Mouse (Mus musculus) layer of hippocampus, adult 2 months (tissue): Measurements from ENCODE around the gene Tbc1d30. TPM values are rescaled to one million over a fixed set of nuclear protein-coding genes. Genes with fewer than 3 reads are reported as not detected.

ENCODE experiments used
- DNase-seq, 2 experiments: peaks; one replicate each; pipeline ENCODE4 v3.0.0; 2022; ENCODE audit warnings: low spot score in 2 of 2
- H3K27ac ChIP-seq: fragments of 200-600 bp; 2 replicates; pipeline ENCODE4 v1.8.1; 2022
- H3K4me3 ChIP-seq: fragments of 200-600 bp; 2 replicates; pipeline ENCODE4 v1.8.1; 2022; ENCODE audit warnings: mild to moderate bottlenecking
- CTCF ChIP-seq: fragments of 200-600 bp; conservative IDR thresholded peaks from 2 replicates; pipeline ENCODE4 v1.8.1; 2022; ENCODE audit warnings: antibody characterized with exemption, mild to moderate bottlenecking, moderate library complexity
- total RNA-seq, 2 experiments: library from RNA; stranded (reverse); gene quantifications; 2 replicates each; pipeline ENCODE4 v1.2.3; 2021

Gene Tbc1d30
- total RNA-seq, 2 experiments from 2014 or later, result 37.0 to 37.2 TPM

DNA sequence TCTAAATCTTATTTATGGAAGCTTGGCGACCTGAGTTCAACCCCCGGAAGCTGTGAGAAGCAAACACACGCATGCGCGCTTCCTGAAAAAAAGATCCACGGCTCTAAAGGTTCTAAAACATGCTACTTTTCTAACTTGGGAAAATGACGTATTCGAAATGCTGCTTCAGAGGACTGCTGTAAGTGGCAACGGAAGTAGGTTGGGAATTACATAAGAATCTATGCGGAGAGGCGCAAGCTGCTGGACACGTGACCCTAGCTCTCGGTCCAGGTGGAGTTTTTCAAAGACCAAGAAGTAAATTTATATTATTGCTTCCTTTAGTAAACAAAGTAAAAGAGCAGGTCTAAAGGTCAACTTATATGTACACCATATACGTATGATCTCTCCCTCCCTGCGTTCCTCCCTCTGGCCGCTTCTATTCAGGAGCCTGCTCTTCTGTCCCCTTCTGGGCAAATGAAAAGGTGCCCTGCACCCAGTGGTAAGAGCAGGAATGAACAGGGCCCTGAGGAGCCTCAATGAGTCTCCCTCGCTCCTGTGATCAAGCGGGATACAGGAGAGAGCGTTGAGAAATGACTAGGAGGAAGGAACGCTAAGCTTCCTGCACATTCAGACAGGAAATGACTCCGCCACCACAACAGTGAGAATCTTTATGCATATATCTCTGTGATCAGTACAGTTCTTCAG, 87.4 kb downstream of the Tbc1d30 start:
- H3K27ac ChIP-seq, result no peak overlapping the region
- DNase-seq, result no peak
- TF ChIP-seq CTCF, result 0 out of 2 replicates have a peak, but pooled peaks have one; percentile 3
- H3K4me3 ChIP-seq, result no peak overlapping the region

DNA sequence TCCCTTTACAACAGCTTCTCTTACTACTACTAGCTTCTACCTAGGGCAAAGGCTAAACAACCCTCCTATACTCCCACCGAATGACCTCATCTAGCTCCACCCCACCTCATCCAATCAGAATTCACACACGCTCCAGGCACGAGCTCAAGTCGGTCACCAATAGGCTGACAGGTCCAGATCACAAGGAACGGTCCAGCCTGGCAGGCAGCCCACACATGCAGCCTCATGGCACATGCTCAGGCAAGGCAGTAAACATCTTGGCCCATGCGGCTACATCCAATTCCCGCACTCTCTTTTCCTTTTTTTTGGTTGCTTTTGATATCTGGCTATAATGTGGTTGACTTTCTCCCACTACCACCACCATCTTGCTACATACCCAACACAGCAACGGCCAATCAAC, 88.9 kb downstream of the Tbc1d30 start:
- DNase-seq, result no peak
- Histone ChIP-seq H3K27ac (no peak overlapping the region), H3K4me3 (no peak overlapping the region)
- TF ChIP-seq CTCF, result no peak

DNA sequence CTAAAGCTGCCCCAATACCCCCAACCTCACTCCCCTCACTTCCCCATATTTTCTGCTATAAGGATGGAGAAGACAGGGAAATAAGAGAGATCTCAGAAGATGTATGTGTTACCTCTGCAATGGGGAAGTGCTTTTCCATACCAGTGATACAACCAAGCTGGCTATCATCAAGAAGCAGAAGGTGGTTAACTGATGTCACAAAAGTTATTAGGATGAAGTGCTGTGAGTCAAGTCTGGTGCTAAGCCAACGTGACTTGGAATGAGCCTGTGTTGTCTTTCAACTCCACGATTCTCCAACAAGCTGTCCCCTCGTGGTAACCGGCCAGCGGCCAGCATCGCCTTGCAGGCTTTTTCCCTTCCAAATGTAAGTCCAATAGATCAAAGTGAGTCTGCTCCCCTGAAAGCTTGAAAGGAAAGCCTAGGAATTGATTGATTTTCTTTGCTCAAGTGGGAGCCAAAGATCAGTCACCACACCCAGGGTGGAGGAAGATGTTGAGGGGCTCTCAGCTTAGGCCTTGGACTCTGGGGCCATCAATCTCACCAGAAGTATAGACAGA, 90.0 kb downstream of the Tbc1d30 start:
- TF ChIP-seq CTCF, result no peak
- H3K27ac ChIP-seq, result no peak overlapping the region
- no peak overlapping the region for H3K4me3 ChIP-seq
- no peak for DNase-seq

DNA sequence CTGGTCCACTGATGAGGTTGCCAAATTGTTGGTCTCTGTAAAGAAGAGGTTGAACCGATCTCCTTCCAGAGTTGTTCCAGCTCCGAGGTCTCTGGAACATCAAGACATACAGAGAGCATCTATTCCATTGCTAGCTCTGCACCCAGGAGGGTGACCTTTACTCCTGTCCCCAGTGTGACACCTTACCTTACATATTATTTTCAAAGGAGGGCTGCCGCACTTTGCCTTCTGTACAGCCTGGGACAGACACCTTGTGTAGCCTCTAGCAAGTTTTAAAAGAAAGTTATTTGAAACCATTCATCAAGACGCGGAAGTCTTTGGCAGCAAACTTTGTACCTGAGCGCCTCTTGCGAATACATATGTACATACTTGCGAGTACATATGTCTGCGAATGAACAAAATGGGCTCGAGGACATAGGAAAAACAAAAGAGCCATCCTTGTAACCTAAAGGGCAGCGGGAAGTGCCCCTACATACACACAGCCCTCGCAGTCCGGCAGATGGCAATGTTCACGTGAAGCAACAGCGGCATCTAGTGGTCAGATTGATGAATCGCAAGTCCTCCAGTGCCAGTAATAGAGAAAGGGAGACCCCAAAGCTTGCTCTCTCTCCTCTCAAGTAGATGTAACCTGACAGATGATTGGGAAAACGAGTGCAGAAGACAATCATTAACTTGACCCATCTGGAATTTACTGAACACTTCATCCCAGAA, 94.8 kb downstream of the Tbc1d30 start:
- peak in 1 of 2 experiments; percentile 67 for DNase-seq
- Histone ChIP-seq H3K4me3 (no peak overlapping the region), H3K27ac (no peak overlapping the region)
- TF ChIP-seq CTCF, result peak; percentile 96

DNA sequence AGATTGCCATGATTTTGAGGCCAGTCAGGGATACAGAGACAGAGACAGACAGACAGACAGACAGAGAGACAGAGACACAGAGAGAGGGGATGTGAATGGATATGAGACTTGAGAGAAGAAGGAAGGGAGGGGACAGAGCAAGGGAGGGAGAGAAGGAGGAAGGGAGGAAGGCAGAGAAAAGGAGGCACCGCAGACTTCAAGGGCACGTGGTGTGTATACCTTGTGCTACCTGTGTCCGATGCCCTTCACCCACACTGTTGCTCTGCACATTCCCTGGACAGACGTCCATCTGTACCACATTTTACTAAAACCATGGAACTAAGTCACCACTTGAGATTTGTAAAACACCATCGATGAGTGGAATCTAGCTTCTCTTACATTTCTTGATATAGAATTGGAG, 95.6 kb downstream of the Tbc1d30 start:
- no peak for TF ChIP-seq CTCF
- no peak overlapping the region for H3K4me3 ChIP-seq
- no peak for DNase-seq
- no peak overlapping the region for H3K27ac ChIP-seq

DNA sequence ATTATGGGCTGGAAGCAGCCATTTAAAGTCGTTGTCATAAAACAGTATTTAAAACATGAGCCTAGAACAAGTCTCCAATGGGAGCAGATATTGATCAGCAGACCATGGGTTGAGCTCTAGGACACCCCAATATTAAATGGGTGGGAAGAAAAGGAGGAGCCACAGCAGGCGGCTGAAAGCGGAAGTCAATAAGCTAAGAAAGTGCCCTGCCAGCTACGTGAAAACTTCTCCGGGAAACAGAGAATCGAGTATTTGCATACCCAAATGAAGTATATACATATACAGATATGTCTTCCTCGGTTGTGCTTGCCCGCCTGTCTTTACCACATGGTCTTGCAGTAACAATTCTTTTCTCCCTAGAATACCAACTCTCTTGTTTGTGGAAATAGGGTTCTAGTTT, 96.7 kb downstream of the Tbc1d30 start:
- H3K27ac ChIP-seq, result no peak overlapping the region
- no peak overlapping the region for H3K4me3 ChIP-seq
- DNase-seq, result no peak
- no peak for TF ChIP-seq CTCF

DNA sequence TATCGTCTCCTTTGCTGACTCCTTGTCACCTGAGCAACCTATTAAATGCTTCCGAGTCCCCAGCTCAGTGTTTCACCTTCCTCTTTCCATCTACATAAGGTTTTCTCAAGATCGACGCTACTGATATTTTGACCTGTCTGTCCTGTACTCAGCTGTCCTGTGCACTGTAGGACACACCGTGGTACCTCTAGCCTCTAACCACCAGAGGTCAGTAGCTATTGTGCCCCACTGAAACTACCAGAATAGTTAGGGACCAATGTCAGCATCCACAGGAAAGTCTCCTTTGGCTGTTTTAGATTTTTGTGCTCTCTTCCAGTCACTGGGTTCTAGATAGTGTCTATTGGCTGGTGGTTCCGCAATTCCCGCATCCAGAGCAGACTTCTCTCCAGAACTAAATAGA, 98.3 kb downstream of the Tbc1d30 start:
- peak; percentile 46 for TF ChIP-seq CTCF
- no peak overlapping the region for H3K27ac ChIP-seq
- DNase-seq, result no peak
- no peak overlapping the region for H3K4me3 ChIP-seq

DNA sequence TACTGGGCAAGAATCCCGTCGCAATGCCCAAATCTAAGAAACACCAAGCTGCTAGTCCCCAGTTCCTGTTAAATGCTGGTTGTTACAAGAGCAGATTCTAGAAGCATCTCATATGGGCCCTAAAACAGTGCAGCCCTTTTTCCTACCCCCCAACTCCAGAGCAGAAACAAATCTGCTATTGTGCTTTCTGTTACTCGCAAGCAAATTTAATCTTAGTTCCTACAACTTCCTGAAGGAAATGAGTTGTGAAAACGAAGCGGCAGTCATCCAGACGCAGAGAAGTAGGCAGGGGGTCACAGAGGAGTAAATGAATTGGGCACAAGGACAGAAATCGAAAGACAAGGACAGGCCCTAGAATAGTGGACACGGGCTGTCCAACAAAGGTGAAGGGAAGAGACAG, 99.9 kb downstream of the Tbc1d30 start:
- TF ChIP-seq CTCF, result no peak
- no peak for DNase-seq
- no peak overlapping the region for H3K27ac ChIP-seq
- no peak overlapping the region for H3K4me3 ChIP-seq

DNA sequence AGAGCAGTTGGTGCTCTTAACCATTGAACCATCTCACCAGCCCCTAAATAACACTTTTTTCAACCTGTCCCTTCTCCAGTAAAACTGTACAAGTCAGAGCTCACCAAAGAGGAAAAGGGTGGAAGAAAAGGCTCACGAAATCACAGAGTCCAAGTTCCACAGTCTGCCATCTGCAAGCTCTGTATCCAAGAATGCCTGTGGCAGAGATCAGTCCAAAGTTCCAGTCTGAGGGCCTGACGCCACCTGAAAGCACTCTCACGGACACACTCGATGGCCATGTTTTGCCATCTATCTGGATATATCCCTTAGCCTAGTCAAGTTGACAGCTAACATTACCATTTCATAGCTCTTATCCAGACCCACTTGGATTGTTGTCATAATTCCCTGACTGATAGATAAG, 101.3 kb downstream of the Tbc1d30 start:
- no peak overlapping the region for H3K4me3 ChIP-seq
- no peak overlapping the region for H3K27ac ChIP-seq
- no peak for TF ChIP-seq CTCF
- no peak for DNase-seq

DNA sequence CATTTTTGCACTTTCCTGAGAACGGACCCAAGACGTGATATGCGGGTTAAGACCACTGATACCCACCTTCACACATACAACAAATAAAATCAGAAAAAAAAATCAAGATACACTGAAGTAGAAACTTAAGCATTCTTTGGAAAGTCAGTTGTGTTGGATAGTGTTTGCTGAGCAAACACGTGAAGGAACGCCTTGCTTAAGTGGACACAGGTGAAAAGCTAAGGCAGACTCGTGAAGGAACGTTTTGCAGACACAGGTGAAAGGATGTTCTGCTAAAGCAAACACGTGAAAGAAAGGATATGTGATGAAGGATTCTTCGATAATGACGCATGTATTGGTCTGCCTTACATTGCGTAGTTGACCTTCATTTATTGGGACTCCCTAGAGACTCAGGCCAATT, 103.5 kb downstream of the Tbc1d30 start:
- Histone ChIP-seq H3K27ac (no peak overlapping the region), H3K4me3 (no peak overlapping the region)
- no peak for TF ChIP-seq CTCF
- no peak for DNase-seq

DNA sequence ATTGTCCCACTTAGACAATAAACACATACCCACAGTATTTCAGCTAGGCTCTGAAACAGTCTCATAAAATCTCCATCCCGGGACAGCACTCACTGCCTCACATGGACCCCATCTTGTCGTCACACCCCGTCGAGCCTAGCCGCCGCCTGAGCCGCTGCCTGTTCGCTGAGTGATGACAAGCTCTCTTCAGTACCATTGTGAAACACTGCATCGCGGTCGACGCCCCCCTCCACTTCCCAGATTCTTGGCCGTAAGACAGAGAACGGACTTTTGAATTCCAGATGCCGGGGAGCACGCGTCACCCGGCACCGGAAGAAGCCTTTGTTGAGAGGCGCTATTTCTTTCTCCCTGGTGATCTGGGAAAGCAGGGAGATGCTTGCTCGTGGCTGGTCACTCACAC, 104.1 kb downstream of the Tbc1d30 start:
- Histone ChIP-seq H3K4me3 (no peak overlapping the region), H3K27ac (no peak overlapping the region)
- no peak for TF ChIP-seq CTCF
- DNase-seq, result no peak

DNA sequence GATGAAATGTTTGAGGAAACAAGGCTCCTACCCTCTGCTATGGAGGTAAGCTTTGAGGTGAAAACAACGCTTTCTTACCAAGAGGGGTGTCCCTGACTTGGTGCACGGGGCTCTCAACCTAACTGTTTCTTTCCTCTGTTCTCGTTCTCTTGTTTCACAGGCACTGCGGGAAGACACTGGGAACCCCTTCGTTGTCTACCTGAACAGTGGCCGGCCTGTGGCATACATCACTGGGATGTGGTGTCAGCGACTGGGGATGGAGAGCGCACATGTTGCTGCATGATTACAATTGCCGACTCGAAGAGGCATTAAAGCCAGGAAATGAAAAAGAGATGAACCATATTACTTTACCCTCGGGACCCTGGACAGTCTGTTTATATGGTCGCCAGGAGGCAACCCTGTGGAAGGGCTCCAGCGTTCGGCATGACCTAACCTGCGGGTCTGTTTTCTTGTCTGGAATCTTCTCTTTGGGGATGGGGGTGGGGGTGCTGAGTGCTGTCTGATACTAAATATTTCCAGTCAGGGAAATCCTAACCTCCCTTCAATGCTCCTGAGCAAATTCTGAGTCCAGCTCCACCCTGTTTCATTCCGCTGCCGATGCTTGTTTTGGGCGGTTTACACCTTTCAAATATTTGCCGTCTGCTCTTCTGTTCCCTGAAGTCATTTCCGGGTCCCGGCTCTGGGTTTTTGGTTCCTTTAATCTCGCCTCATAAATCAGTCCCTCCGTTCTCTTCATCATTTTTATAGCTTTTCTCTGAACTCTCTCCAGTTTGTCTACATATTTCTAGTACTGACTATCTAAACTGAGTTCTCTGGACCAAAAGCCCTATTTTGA, 107.5 kb downstream of the Tbc1d30 start:
- TF ChIP-seq CTCF, result no peak
- no peak overlapping the region for H3K27ac ChIP-seq
- H3K4me3 ChIP-seq, result no peak overlapping the region
- no peak for DNase-seq

DNA sequence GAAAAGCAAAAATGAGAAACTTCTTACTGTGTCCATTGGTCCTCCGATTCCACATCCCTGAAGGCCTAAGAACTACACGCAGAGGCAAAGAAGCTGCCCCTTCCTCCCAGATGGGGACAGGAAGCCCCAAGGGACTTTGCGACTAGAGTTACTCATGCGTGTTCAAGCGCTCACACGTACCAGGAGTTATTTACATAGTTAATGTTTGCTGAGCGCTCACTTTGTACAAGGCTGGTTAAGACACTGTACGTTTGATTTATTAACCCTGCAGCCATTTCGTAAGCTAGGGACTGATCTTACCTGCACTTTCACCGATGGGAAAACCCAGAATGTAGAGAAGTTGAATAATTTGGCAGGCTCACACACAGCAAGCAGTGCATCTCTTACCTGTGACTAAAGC, 108.5 kb downstream of the Tbc1d30 start:
- H3K27ac ChIP-seq, result no peak overlapping the region

More for the DNA sequence above, 108.5 kb downstream of the Tbc1d30 start:
- TF ChIP-seq CTCF, result no peak
- no peak for DNase-seq
- H3K4me3 ChIP-seq, result no peak overlapping the region
